Mouse (Mus musculus) neural tube, embryonic 13.5 days (tissue): ENCODE measurements around the gene Trp53rka. TPM values are rescaled to one million over a fixed set of nuclear protein-coding genes. Genes with fewer than 3 reads are reported as not detected.
A peak's percentile ranks its signal among the peaks of the same experiment; 100 is the strongest.

Experiments
- ATAC-seq: fragments of 200-750 bp; cut with Nextera tagmentation; 2 replicates; pipeline ENCODE4 v1.8.0; 2017; ENCODE audit warnings: low read depth, mild to moderate bottlenecking, moderate TSS enrichment, moderate library complexity
- H3K27ac ChIP-seq: fragments of 300-500 bp; sonication (generic); replicated peaks from 2 replicates; pipeline ENCODE4 v1.5.1; 2015; ENCODE audit warnings: moderate library complexity, mild to moderate bottlenecking, inconsistent platforms
- H3K27me3 ChIP-seq: fragments of 300-500 bp; sonication (generic); 2 replicates; pipeline ENCODE4 v1.6.1; 2015; ENCODE audit warnings: mild to moderate bottlenecking, inconsistent platforms
- H3K36me3 ChIP-seq: fragments of 300-500 bp; sonication (generic); 2 replicates; pipeline ENCODE4 v1.6.1; 2015; ENCODE audit warnings: mild to moderate bottlenecking, inconsistent platforms
- H3K4me1 ChIP-seq: fragments of 300-500 bp; sonication (generic); replicated peaks from 2 replicates; pipeline ENCODE4 v1.6.1; 2015; ENCODE audit warnings: inconsistent platforms
- H3K4me2 ChIP-seq: fragments of 300-500 bp; sonication (generic); 2 replicates; pipeline ENCODE4 v1.6.1; 2015; ENCODE audit warnings: inconsistent platforms, mild to moderate bottlenecking, moderate library complexity
- H3K4me3 ChIP-seq: fragments of 300-500 bp; sonication (generic); 2 replicates; pipeline ENCODE4 v1.5.1; 2015; ENCODE audit warnings: mild to moderate bottlenecking, inconsistent platforms
- H3K9ac ChIP-seq: fragments of 300-500 bp; sonication (generic); 2 replicates; pipeline ENCODE4 v1.6.1; 2015; ENCODE audit warnings: moderate library complexity, mild to moderate bottlenecking, inconsistent platforms
- H3K9me3 ChIP-seq: fragments of 300-500 bp; sonication (generic); 2 replicates; pipeline ENCODE4 v1.6.1; 2016; ENCODE audit warnings: inconsistent platforms
- WGBS: fragments of 180-500 bp; shearing (Covaris S2); methylation state at CpG from one replicate; pipeline ENCODE4 v1.1.7; 2015; 5-methylcytosine and 5-hydroxymethylcytosine counted together
- polyA plus RNA-seq: library from polyadenylated mRNA; unstranded; fragments of >200 nt; fragmentation: Nextera tagmentation; extraction: Ambion mirVana; gene quantifications from 2 replicates; pipeline ENCODE4 v1.2.1, GENCODE M21; 2015

Gene Trp53rka
- polyA plus RNA-seq, 1 experiment from 2014 or later, result 34.8 TPM

DNA sequence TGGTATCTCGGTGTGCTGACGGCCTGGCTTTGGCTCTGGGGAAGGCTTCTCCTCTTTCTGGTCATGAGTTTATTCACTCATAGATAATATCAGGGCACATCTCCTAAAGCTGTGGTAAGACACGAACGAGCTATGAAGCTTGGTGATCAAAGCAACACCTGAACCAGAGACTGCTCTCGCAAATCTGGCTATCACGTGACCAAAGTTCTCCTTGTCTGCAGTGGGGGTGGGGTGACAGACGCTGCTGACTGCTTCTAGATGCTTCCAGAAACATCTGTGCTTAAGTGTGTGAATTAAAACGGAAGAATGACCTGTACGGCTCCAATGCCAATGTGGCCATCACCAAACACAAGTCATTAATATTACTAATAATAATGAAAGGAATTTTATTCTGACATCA lies 16.6 kb upstream of the Trp53rka start:
- no peak overlapping the region for H3K9ac ChIP-seq
- no peak for ATAC-seq
- peaks cover 35% of the 10 kb centered on the region for H3K4me1 ChIP-seq
- no peak overlapping the region for H3K27ac ChIP-seq
- no peaks in the 10 kb centered on the region; the same call in 1 of the 2 replicates for H3K27me3 ChIP-seq
- H3K4me2 ChIP-seq, result no peak overlapping the region
- H3K36me3 ChIP-seq, result no peaks in the 10 kb centered on the region
- no peaks in the 10 kb centered on the region for H3K9me3 ChIP-seq
- WGBS, result 79% methylated on average over 9 of the region's 9 CpGs
- H3K4me3 ChIP-seq, result no peak overlapping the region

DNA sequence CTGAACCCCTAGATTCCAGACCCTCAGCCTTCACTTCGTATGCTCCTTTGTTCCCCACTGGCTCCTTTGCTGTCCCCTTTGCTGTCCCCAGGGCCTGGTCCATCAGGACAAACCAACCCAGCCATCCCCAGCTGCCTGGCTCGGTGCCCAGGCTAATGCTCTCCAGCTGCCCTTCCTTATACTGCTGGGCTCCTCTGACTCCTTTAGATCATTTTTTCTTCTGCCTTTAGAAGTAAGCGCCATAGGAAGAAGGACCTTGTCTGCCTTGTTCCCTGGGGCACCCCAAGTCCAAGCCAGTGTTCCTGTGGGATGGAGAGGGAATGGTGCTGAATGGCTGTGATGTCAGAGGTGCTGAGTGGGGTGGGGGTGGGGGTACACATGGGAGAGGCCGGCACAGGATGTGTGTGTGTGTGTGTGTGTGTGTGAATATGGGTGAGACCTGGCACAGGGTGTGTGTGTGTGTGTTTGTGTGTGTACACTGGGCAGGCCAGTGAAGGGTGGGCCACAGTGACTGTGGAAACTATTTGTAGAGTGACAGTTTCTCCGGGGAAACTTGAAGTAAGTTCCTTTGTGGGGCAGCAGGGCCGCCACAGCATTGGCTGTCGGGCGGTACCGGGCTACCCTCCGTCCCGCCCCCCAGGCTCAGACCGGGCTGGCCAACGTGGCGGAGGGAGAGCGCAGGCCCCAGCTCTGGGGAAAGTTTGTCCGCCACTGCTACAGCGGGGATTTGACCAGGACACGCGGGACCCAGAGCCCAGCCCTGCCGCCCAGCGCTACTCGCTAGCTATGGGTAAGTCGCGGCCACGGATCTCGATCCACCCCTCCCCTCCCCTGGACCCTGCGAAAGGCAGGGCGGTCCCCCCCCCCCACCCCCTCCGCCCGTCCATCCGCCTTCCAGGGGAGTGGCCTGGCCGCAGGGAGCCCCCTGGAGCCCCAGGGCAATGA lies 10.4 kb upstream of the Trp53rka start, which contains the start of gene Slc2a10:
TSS of gene Slc2a10 (plus strand) at position 529 of the 945 bp plus-strand sequence.
- peak within 1 kb of the TSS; percentile 56 for H3K4me2 ChIP-seq
- H3K4me3 ChIP-seq, result peak within 1 kb of the TSS; percentile 35
- no peaks in the 10 kb centered on the region for H3K9me3 ChIP-seq
- 6% methylated on average over 32 of the region's 32 CpGs for WGBS
- H3K27me3 ChIP-seq, result no peaks in the 10 kb centered on the region
- H3K27ac ChIP-seq, result peak within 1 kb of the TSS; percentile 64
- H3K4me1 ChIP-seq, result peaks cover 29% of the 10 kb centered on the region
- ATAC-seq, result peak; percentile 79
- H3K9ac ChIP-seq, result peak within 1 kb of the TSS; percentile 70
- no peaks in the 10 kb centered on the region for H3K36me3 ChIP-seq

DNA sequence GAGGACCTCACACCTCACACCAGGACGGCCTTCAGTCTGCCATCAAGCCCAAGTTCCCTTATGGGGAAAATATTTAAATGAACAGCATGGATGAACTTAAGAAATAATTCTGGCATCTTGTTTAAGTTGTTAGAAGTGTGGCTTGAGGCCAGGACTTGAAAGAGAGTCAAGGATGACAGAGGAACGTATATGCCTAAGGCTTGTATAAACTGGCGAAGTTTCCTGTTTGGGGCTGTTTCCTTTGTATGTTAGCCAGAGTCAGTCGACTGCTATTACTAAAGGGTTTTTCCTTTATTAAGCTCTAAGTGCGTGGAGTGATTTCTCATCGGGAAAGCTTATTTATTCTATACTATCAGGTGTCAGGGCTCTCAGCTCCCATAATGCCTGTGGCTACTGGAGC lies 5.7 kb upstream of the Trp53rka start:
- WGBS, result 81% methylated on average over 6 of the region's 6 CpGs
- no peak overlapping the region for H3K4me2 ChIP-seq
- no peaks in the 10 kb centered on the region for H3K36me3 ChIP-seq
- H3K4me1 ChIP-seq, result peaks cover 26% of the 10 kb centered on the region
- no peaks in the 10 kb centered on the region for H3K9me3 ChIP-seq
- H3K9ac ChIP-seq, result no peak overlapping the region
- ATAC-seq, result no peak
- no peak overlapping the region for H3K27ac ChIP-seq
- H3K4me3 ChIP-seq, result no peak overlapping the region
- H3K27me3 ChIP-seq, result no peaks in the 10 kb centered on the region

DNA sequence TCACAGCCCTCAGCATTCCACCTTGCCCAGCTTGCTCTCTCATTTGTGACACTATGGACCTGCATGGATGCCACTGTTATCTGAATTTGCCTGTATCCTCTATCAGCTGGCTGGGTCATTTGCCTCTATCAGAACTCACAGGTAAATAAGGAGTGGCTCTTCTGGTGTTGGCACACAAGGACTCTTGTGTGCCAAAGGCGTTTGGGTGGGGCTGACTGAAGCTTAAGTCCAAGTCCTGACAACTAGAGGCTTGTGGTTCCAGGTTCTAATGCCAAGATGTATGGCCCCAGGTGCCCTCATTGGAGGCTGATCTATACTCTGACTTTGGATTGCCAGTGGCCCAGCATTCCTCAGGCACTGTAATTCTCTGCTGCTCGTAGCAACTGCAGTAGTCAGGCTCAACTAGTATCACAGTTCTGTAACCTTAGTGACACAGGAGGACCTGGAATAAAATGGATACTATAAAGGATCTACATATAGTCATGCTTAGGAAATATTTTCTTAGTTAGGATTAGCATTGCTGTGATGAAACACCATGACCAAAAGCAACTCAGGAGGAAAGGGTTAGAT lies 4.7 kb upstream of the Trp53rka start:
- no peak overlapping the region for H3K4me3 ChIP-seq
- ATAC-seq, result no peak
- H3K36me3 ChIP-seq, result no peaks in the 10 kb centered on the region
- no peak overlapping the region for H3K9ac ChIP-seq
- H3K4me2 ChIP-seq, result no peak overlapping the region
- H3K27me3 ChIP-seq, result no peaks in the 10 kb centered on the region
- no peaks in the 10 kb centered on the region for H3K9me3 ChIP-seq
- H3K4me1 ChIP-seq, result peaks cover 20% of the 10 kb centered on the region
- no peak overlapping the region for H3K27ac ChIP-seq
- WGBS, result 75% methylated on average over 2 of the region's 2 CpGs

DNA sequence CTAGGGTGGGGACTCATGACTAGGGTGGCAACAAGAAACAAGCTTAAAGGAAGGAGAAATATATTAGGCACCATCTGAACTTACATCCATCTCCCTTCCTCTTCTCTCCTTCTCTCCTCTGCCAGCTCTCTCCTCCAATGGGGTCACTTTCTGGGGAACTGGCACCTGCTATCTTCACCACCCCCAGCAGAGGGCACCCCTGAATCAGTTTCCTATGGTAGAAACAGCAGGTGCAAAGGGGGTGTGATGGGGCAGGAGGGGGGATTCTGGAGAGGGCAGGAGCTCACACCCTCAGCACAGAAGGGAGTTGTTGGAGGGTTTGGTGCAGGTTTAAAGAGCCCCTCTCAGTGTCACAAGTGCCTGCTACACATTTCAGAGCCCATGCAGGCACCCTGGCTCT lies 3.1 kb upstream of the Trp53rka start:
- Histone ChIP-seq H3K9me3 (no peaks in the 10 kb centered on the region), H3K27me3 (no peaks in the 10 kb centered on the region), H3K9ac (no peak overlapping the region), H3K36me3 (no peaks in the 10 kb centered on the region), H3K4me1 (peaks cover 26% of the 10 kb centered on the region), H3K27ac (no peak overlapping the region), H3K4me2 (no peak overlapping the region), H3K4me3 (no peak overlapping the region)
- ATAC-seq, result no peak

DNA sequence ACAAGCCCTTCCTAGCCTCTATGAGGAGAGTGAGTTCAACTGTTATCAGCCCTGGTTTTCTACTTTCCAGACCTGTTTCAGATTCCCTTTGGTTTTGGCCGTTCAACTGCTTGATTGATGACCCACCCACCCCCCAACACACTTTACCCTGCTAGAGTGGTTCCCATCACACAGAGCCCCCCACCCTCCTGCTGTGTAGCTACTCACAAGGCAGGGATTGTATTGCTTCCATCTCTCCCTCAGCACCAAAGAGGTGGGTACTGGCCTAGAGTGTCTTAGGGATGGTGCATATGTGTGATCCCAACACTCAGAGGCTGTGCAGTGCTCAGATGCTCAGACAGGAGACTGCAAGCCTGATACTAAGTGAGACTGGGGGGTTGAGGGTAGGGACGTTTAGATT lies 1.4 kb upstream of the Trp53rka start:
- H3K4me1 ChIP-seq, result peaks cover 26% of the 10 kb centered on the region
- no peaks in the 10 kb centered on the region for H3K27me3 ChIP-seq
- H3K36me3 ChIP-seq, result peaks cover 14% of the 10 kb centered on the region
- WGBS, result 26% methylated on average over 2 of the region's 2 CpGs
- H3K4me3 ChIP-seq, result no peak overlapping the region
- peak overlapping the region; percentile 1; the same call in 1 of the 2 replicates for H3K9ac ChIP-seq
- H3K9me3 ChIP-seq, result no peaks in the 10 kb centered on the region
- H3K27ac ChIP-seq, result peak overlapping the region; percentile 88
- ATAC-seq, result 0 out of 2 replicates have a peak, but pooled peaks have one; percentile 13
- H3K4me2 ChIP-seq, result peak overlapping the region; percentile 82; the same call in 1 of the 2 replicates

DNA sequence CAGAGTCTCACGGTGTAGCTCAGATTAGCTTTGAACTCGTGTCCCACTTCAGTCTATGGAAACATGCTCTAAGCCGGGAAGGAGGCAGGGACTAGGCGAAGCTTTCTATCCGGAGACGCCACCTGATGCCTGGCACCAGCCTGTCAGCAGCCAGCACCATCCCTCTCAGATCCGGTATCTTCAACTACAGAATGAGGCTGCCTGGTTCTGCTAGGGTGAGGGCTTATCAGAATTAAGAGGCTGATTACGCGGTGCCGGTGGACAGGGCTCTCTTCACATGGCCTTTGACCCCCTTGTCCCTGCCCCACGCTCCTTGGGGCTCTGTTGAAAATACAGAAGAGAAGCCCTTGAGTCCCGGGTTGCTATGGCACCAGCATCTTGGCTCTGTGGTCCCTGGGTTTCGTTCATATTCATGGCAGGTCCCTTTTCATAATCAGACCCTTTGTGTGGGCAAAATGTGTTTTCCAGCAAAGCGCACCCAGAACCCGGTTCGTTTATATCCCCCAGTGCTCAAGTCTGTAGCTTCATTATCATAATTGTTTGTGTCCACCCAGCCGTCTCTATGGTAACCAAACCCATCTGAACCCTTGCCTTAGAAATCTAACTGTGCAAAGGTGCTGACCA lies 575 bp upstream of the Trp53rka start:
- Histone ChIP-seq H3K9ac (peak overlapping the region; percentile 88), H3K4me2 (peak overlapping the region; percentile 82), H3K9me3 (no peaks in the 10 kb centered on the region), H3K36me3 (peaks cover 22% of the 10 kb centered on the region), H3K4me1 (peaks cover 26% of the 10 kb centered on the region), H3K27me3 (no peaks in the 10 kb centered on the region), H3K27ac (peak overlapping the region; percentile 88), H3K4me3 (peak overlapping the region; percentile 73)
- peak; percentile 68 for ATAC-seq
- WGBS, result 9% methylated on average over 17 of the region's 17 CpGs

DNA sequence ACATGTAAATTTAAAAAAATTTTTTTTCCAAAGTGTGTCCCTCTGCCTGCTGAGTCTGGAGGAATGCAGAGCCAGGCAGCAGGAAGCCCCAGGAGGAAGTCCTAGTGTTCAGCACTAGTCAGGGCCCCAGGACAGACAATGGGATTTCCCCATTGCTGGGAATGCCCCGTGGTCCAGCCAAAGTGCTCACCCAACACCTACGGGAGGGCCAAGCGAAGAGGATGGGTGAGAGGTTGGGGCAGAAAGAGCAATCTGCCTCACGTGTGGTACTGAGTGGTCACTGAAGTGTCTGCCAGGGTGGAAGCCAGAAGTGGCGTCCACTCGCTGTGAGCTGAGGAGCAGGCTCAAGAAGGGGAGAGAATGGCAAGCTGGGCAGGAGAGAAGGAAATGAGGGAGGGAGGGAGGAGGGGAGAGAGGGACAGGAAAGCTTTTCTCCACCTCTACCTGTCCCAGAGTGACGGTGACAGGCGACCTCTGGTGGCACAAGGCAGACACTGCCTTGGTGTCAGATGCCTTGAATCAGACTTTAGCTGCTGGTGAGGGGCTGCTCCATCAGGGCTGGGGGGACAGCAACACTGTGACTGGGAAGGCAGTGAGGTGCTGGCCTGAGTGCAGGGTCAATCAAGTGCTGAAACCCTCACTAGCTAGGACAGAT lies 6.1 kb downstream of the Trp53rka start:
- no peaks in the 10 kb centered on the region for H3K27me3 ChIP-seq
- H3K27ac ChIP-seq, result peak overlapping the region; percentile 33
- H3K9ac ChIP-seq, result no peak overlapping the region; the same call in 1 of the 2 replicates
- no peaks in the 10 kb centered on the region for H3K9me3 ChIP-seq
- peak; percentile 67 for ATAC-seq
- H3K4me1 ChIP-seq, result peaks cover 20% of the 10 kb centered on the region
- no peak overlapping the region for H3K4me2 ChIP-seq
- H3K4me3 ChIP-seq, result no peak overlapping the region
- H3K36me3 ChIP-seq, result peaks cover 29% of the 10 kb centered on the region
- 28% methylated on average over 8 of the region's 8 CpGs for whole genome bisulfite sequencing

DNA sequence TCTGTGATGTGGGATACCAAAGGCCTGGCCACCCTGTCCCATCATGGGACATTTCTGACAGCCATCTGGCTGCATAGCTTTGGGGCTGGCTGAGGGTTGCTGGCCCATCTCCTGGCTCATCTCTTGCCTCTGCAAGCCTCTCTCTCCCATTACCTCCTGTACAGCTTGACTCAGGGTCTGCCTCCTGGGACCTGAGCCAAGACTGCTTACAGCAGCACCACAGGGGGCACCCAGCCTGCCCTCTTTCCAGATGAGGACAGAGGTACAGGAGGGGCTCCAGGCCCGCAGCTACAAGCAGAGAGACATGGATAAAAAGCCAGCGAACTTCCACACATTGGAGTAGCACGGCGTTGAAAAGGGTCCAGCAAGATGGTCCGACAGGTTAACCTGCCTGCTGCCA lies 6.7 kb downstream of the Trp53rka start:
- WGBS, result 64% methylated on average over 5 of the region's 5 CpGs
- Histone ChIP-seq H3K27ac (peak overlapping the region; percentile 33), H3K4me1 (peaks cover 17% of the 10 kb centered on the region)

DNA sequence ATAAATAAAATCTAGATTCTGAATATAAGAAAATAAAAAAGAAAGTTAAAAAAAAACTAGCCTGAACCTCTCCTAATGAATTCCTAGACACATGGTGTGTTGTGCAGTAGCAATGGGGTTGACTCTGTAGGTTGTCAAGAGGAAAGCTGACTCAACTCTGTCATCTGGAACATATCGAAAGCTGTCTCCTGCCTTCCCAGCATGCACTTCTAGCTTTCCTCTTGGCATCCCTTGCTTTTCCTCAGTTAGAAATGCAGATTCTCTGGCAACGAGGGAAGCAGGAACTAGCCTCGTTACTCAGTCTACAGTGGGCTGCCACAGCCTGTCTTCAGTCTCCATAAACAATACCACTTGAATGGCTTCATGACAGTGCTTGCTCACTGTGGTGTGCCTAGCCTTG lies 7.3 kb downstream of the Trp53rka start:
- no peak overlapping the region for H3K4me3 ChIP-seq
- no peaks in the 10 kb centered on the region for H3K9me3 ChIP-seq
- WGBS, result 72% methylated on average over 3 of the region's 3 CpGs
- H3K27me3 ChIP-seq, result no peaks in the 10 kb centered on the region
- no peak overlapping the region for H3K4me2 ChIP-seq
- ATAC-seq, result no peak
- peaks cover 29% of the 10 kb centered on the region for H3K36me3 ChIP-seq
- peaks cover 17% of the 10 kb centered on the region for H3K4me1 ChIP-seq
- no peak overlapping the region for H3K9ac ChIP-seq
- H3K27ac ChIP-seq, result no peak overlapping the region

More for the DNA sequence above, 6.7 kb downstream of the Trp53rka start:
- H3K9me3 ChIP-seq, result no peaks in the 10 kb centered on the region
- H3K9ac ChIP-seq, result no peak overlapping the region; the same call in 1 of the 2 replicates
- no peaks in the 10 kb centered on the region for H3K27me3 ChIP-seq
- H3K36me3 ChIP-seq, result peaks cover 29% of the 10 kb centered on the region
- ATAC-seq, result peak; percentile 22
- no peak overlapping the region for H3K4me2 ChIP-seq
- no peak overlapping the region for H3K4me3 ChIP-seq

DNA sequence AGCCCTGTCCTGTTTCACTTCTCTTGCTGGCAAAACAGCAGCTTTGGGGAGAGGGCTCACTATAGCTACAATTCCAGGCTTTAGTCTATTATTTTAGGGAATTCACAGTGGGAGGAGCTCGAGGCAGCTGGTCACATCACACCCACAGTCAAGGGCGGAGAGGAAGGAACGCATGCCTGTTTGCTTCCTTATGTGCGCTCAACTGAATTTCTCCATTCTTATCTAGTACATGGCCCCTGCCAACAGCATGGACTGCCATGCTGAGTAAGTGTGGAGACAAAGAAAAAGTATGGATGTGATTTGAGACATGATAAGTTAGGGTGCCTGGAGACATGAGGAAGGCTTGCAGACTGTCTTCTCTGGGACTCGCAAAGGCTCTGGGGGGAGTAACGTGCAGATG lies 9.0 kb downstream of the Trp53rka start:
- Histone ChIP-seq H3K27ac (no peak overlapping the region), H3K9ac (no peak overlapping the region), H3K4me2 (no peak overlapping the region), H3K9me3 (no peaks in the 10 kb centered on the region), H3K36me3 (peaks cover 12% of the 10 kb centered on the region), H3K4me1 (peaks cover 17% of the 10 kb centered on the region), H3K4me3 (no peak overlapping the region), H3K27me3 (no peaks in the 10 kb centered on the region)
- no peak for ATAC-seq
- 70% methylated on average over 6 of the region's 6 CpGs for WGBS
